Mouse (Mus musculus) monocyte, adult 5-6 weeks (primary cell): ENCODE data around the gene Cryba1. TPM values are rescaled to one million over a fixed set of nuclear protein-coding genes. Genes with fewer than 3 reads are reported as not detected.

ENCODE experiments used
- total RNA-seq: library from RNA; stranded (forward); fragments of 200-1000, 200-491, 200-594 nt; gene quantifications from 3 replicates; pipeline ENCODE4 v1.2.3, GENCODE M21; 2017

The Cryba1 gene
- total RNA-seq, 1 experiment from 2014 or later = not detected

Other genes starting within 250 kb of the Cryba1 start
- 0.58 TPM in 1 of 3 replicates, not detected in the others for gene Ankrd13b, start 235.6 kb downstream of the Cryba1 start, total RNA-seq
- gene Git1, start 231.7 kb downstream of the Cryba1 start, total RNA-seq = 10.6 to 14.7 TPM (median 13.6 TPM) in 3 replicates
- 3.7 to 13.8 TPM (median 7.7 TPM) in 3 replicates for gene Abhd15, start 210.2 kb downstream of the Cryba1 start, total RNA-seq
- gene Trp53i13, start 209.3 kb downstream of the Cryba1 start, total RNA-seq = 0.68 TPM in 1 of 3 replicates, not detected in the others
- not detected in 3 replicates for gene Gm10392, start 206.1 kb downstream of the Cryba1 start, total RNA-seq
- 63.1 to 91.5 TPM (median 68.0 TPM) in 3 replicates for gene Taok1, start 117.5 kb downstream of the Cryba1 start, total RNA-seq
- 135 to 169 TPM (median 146 TPM) in 3 replicates for gene Nufip2, start 39.1 kb downstream of the Cryba1 start, total RNA-seq
- 142 to 166 TPM (median 145 TPM) in 3 replicates for gene Myo18a, start 38.0 kb upstream of the Cryba1 start, total RNA-seq
- gene Gm10277, start 62.5 kb upstream of the Cryba1 start, total RNA-seq = 0.68 to 1.2 TPM in 2 of 3 replicates, not detected in the other
- gene Pipox, start 168.8 kb upstream of the Cryba1 start, total RNA-seq = not detected in 3 replicates
- gene Sez6, start 205.5 kb upstream of the Cryba1 start, total RNA-seq = not detected in 3 replicates